Mouse (Mus musculus): ENCODE results near the gene Acin1.

Acin1 gene

GRCm38 (mm10) chr14:54698733-54699132 is 12.0 kb upstream of the Acin1 start, which contains the start of gene Gm29776:
Gene Gm29776, minus strand, starts transcription at chr14:54698833.
- no peak for DNase-seq (ENCODE audit: low spot score)

- DNase-seq (ENCODE audit: low spot score), result no peak
Observed at GRCm38 (mm10) chr14:54696752-54697151, 10.0 kb upstream of the Acin1 start.

GRCm38 (mm10) chr14:54695042-54695441 is 8.3 kb upstream of the Acin1 start:
- DNase-seq (ENCODE audit: low spot score), result no peak

GRCm38 (mm10) chr14:54687251-54687650 is 520 bp upstream of the Acin1 start:
- no peak for DNase-seq (ENCODE audit: low spot score)

GRCm38 (mm10) chr14:54686063-54686521 is 639 bp downstream of the Acin1 start, which contains the start of gene 1700123O20Rik:
Gene 1700123O20Rik, plus strand, starts transcription at chr14:54686216.
- DNase-seq (ENCODE audit: low spot score), result peak; percentile 76

GRCm38 (mm10) chr14:54685471-54685870 is 1.3 kb downstream of the Acin1 start:
- no peak for DNase-seq (ENCODE audit: low spot score)

GRCm38 (mm10) chr14:54682396-54682795 is 4.3 kb downstream of the Acin1 start:
- DNase-seq (ENCODE audit: low spot score), result no peak

- DNase-seq (ENCODE audit: low spot score), result no peak
Observed at GRCm38 (mm10) chr14:54678657-54679304, 8.0 kb downstream of the Acin1 start.

GRCm38 (mm10) chr14:54676290-54676689 is 10.4 kb downstream of the Acin1 start:
- DNase-seq (ENCODE audit: low spot score), result no peak

GRCm38 (mm10) chr14:54674317-54674716 is 12.4 kb downstream of the Acin1 start:
- DNase-seq (ENCODE audit: low spot score), result peak; percentile 49

- peak; percentile 48 for DNase-seq (ENCODE audit: low spot score)
Observed at GRCm38 (mm10) chr14:54669381-54669780, 17.4 kb downstream of the Acin1 start.

GRCm38 (mm10) chr14:54664477-54665222 is 22.1 kb downstream of the Acin1 start:
- no peak for DNase-seq (ENCODE audit: low spot score)

GRCm38 (mm10) chr14:54660009-54660408 is 26.7 kb downstream of the Acin1 start:
- DNase-seq (ENCODE audit: low spot score), result no peak

GRCm38 (mm10) chr14:54653496-54653895 is 33.2 kb downstream of the Acin1 start:
- peak; percentile 88 for DNase-seq (ENCODE audit: low spot score)

GRCm38 (mm10) chr14:54652787-54653186 is 33.9 kb downstream of the Acin1 start:
- no peak for DNase-seq (ENCODE audit: low spot score)

GRCm38 (mm10) chr14:54651556-54651955 is 35.2 kb downstream of the Acin1 start:
- no peak for DNase-seq (ENCODE audit: low spot score)

- peak; percentile 89 for DNase-seq (ENCODE audit: low spot score)
Observed at GRCm38 (mm10) chr14:54650621-54651454, 35.9 kb downstream of the Acin1 start.

GRCm38 (mm10) chr14:54647900-54648299 is 38.8 kb downstream of the Acin1 start:
- no peak for DNase-seq (ENCODE audit: low spot score)

- no peak for DNase-seq (ENCODE audit: low spot score)
Observed at GRCm38 (mm10) chr14:54646898-54647636, 39.7 kb downstream of the Acin1 start.

GRCm38 (mm10) chr14:54646455-54646854 is 40.3 kb downstream of the Acin1 start:
- DNase-seq (ENCODE audit: low spot score), result no peak

GRCm38 (mm10) chr14:54644294-54644693 is 42.4 kb downstream of the Acin1 start:
- DNase-seq (ENCODE audit: low spot score), result peak; percentile 31

- DNase-seq (ENCODE audit: low spot score), result no peak
Observed at GRCm38 (mm10) chr14:54643011-54643410, 43.7 kb downstream of the Acin1 start.

All from urinary bladder, postnatal 14 days (tissue).